Mouse (Mus musculus): ENCODE results near the gene Usp6nl. TPM values are rescaled to one million over a fixed set of nuclear protein-coding genes. Genes with fewer than 3 reads are reported as not detected.

The Usp6nl gene
- polyA plus RNA-seq, 1 experiment from 2014 or later = 9.4 TPM

DNA sequence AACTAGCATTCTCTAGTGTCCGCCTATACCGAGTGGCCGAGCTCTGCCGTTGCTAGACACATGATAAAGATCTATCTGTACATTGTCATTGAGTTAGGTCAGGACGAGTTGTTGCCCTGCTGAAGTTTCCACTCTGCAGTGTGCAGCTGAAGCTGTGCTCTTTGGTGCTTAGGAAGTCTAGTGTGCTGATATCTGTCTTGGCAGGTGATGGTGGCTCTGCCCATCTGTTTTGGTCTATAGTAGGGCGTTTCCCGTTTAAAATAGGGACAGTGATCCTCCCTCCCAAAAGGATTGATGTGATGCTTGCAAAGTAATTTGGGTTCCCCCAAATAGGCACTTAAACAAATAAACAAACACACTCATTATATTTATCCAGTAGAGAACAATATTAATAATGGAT lies 82.2 kb downstream of the Usp6nl start:
- 68% methylated on average over 7 of the region's 7 CpGs for WGBS
- Histone ChIP-seq H3K4me2 (no peak overlapping the region), H3K27me3 (no peaks in the 10 kb centered on the region), H3K27ac (no peak overlapping the region), H3K36me3 (peaks cover 14% of the 10 kb centered on the region), H3K9me3 (replicated peaks) (no peaks in the 10 kb centered on the region), H3K4me3 (replicated peaks) (no peak overlapping the region), H3K9ac (no peak overlapping the region), H3K4me1 (peaks cover 29% of the 10 kb centered on the region)
- ATAC-seq (replicated peaks; ENCODE audit: low FRiP score) = no peak

- Histone ChIP-seq H3K9me3 (replicated peaks) (no peaks in the 10 kb centered on the region), H3K4me1 (peaks cover 29% of the 10 kb centered on the region), H3K27ac (no peak overlapping the region), H3K27me3 (no peaks in the 10 kb centered on the region), H3K9ac (no peak overlapping the region), H3K36me3 (peaks cover 20% of the 10 kb centered on the region), H3K4me3 (replicated peaks) (no peak overlapping the region), H3K4me2 (no peak overlapping the region)
- peak; percentile 79 for ATAC-seq (replicated peaks; ENCODE audit: low FRiP score)
- 31% methylated on average over 10 of the region's 10 CpGs for WGBS
Observed at GRCm38 (mm10) chr2:6405059-6406033, 82.9 kb downstream of the Usp6nl start.

DNA sequence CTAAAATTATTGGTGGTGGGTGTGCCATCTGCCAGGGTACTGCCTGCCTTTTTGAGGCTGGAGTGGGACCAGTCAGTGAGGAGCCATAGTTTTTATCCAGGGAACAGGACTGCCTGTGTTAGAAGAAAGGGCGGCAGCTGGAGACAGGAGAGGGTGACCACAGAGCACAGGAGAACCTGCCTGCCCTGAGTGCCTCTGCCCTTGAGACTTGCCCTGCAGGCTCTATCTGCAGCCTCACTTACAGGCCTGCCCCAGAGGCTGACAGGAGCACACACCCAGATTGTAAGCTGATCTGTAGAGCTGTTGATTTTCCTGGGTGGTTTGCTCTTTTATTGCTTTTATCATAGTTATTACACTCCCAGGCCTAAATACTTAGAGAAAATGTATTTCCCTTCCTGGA lies 85.2 kb downstream of the Usp6nl start:
- no peak overlapping the region for H3K27ac ChIP-seq

DNA sequence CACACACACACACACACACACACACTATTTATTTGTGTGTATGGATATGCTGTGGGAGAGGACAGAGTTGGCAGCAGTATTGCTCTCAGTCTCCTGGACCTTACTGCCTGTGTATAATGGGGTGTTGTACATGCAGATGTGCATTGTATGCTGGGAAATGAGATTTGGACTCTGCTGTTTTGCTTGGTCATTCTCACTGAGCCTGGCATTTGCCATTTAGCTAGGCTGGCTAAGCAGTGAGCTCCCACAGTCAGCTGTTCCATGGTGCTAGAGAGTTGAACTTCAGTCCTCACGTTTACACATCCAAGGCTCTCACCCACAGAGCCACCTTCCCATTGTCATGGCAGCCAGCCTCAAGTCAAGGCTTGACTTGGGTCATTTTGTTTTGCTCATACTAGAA lies 90.2 kb downstream of the Usp6nl start:
- Histone ChIP-seq H3K27me3 (no peaks in the 10 kb centered on the region), H3K36me3 (peaks cover 50% of the 10 kb centered on the region), H3K4me1 (peaks cover 9% of the 10 kb centered on the region), H3K27ac (no peak overlapping the region), H3K4me3 (replicated peaks) (no peak overlapping the region), H3K4me2 (no peak overlapping the region), H3K9ac (no peak overlapping the region), H3K9me3 (replicated peaks) (no peaks in the 10 kb centered on the region)
- 84% methylated on average over 1 of the region's 1 CpGs for WGBS
- no peak for ATAC-seq (replicated peaks; ENCODE audit: low FRiP score)

More for the DNA sequence above, 85.2 kb downstream of the Usp6nl start:
- no peak for ATAC-seq (replicated peaks; ENCODE audit: low FRiP score)
- Histone ChIP-seq H3K36me3 (peaks cover 25% of the 10 kb centered on the region), H3K4me1 (peaks cover 29% of the 10 kb centered on the region), H3K4me3 (replicated peaks) (no peak overlapping the region), H3K4me2 (no peak overlapping the region), H3K9ac (no peak overlapping the region), H3K9me3 (replicated peaks) (no peaks in the 10 kb centered on the region), H3K27me3 (no peaks in the 10 kb centered on the region)
- 47% methylated on average over 1 of the region's 1 CpGs for WGBS

- Histone ChIP-seq H3K4me1 (peaks cover 6% of the 10 kb centered on the region; the same call in 1 of the 2 replicates), H3K4me2 (no peak overlapping the region), H3K27ac (no peak overlapping the region), H3K9me3 (replicated peaks) (no peaks in the 10 kb centered on the region), H3K27me3 (no peaks in the 10 kb centered on the region), H3K9ac (no peak overlapping the region), H3K36me3 (peaks cover 55% of the 10 kb centered on the region), H3K4me3 (replicated peaks) (no peak overlapping the region)
- WGBS = 94% methylated on average over 2 of the region's 2 CpGs
- no peak for ATAC-seq (replicated peaks; ENCODE audit: low FRiP score)
Observed at GRCm38 (mm10) chr2:6413723-6414122, 91.3 kb downstream of the Usp6nl start.

- Histone ChIP-seq H3K4me2 (no peak overlapping the region), H3K27ac (no peak overlapping the region), H3K4me3 (replicated peaks) (no peak overlapping the region), H3K4me1 (peaks cover under 1% of the 10 kb centered on the region; the same call in 1 of the 2 replicates), H3K9me3 (replicated peaks) (no peaks in the 10 kb centered on the region), H3K9ac (no peak overlapping the region), H3K36me3 (peaks cover 50% of the 10 kb centered on the region), H3K27me3 (no peaks in the 10 kb centered on the region)
- WGBS = 93% methylated on average over 5 of the region's 5 CpGs
- ATAC-seq (replicated peaks; ENCODE audit: low FRiP score) = no peak
Observed at GRCm38 (mm10) chr2:6414400-6414799, 91.9 kb downstream of the Usp6nl start.

DNA sequence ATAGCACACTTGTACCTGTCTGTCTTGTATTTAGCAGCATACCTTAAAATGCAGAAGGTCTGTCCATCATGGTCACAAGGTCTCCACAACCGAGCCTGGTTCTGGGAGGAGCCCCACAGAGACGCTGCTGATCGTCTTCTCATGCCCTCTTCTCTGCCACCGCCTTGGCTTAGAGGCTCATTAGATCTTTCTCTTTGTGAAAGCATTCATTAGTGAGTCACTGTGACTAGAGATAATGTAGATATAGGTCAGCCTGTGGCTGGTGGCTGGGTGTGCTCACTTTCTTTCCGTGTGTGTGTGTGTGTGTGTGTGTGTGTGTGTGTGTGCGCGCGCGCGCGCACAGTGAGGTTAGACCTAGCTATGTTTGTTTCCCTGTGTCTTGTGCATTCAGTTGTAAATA lies 94.7 kb downstream of the Usp6nl start:
- H3K9ac ChIP-seq = no peak overlapping the region
- H3K27ac ChIP-seq = no peak overlapping the region
- H3K4me3 ChIP-seq (replicated peaks) = no peak overlapping the region
- no peak for ATAC-seq (replicated peaks; ENCODE audit: low FRiP score)
- WGBS = 94% methylated on average over 11 of the region's 11 CpGs
- H3K27me3 ChIP-seq = no peaks in the 10 kb centered on the region
- no peaks in the 10 kb centered on the region for H3K4me1 ChIP-seq
- no peaks in the 10 kb centered on the region for H3K9me3 ChIP-seq (replicated peaks)
- H3K4me2 ChIP-seq = no peak overlapping the region
- peaks cover 51% of the 10 kb centered on the region for H3K36me3 ChIP-seq

GRCm38 (mm10) chr2:6423661-6424550 lies 101.4 kb downstream of the Usp6nl start:
- Histone ChIP-seq H3K4me1 (0 out of 2 replicates have a peak, but pooled peaks cover 5% of the 10 kb centered on the region), H3K9me3 (replicated peaks) (no peaks in the 10 kb centered on the region), H3K36me3 (peaks cover 74% of the 10 kb centered on the region), H3K27ac (no peak overlapping the region), H3K27me3 (no peaks in the 10 kb centered on the region), H3K4me2 (no peak overlapping the region), H3K9ac (no peak overlapping the region), H3K4me3 (replicated peaks) (no peak overlapping the region)
- no peak for ATAC-seq (replicated peaks; ENCODE audit: low FRiP score)
- 70% methylated on average over 24 of the region's 24 CpGs for WGBS

DNA sequence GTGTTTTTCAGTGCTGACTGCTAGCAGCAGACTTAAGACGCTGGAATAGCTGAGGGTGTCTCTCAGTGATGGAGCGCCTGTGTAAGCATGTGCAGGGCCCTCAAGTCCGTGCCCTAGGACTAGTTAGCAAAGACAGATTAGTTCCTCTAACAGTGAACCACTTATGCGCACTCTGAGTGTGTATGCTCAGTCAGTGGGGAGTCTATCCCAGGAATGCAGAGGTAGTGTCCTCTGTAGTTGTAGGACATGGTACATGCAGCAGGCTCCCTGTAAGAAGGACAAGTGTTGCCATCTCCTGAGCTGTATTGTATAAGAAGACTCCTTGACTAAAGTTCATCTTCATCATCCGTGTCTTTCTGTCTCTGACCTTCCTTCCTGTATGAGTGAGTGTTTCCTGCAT lies 102.4 kb downstream of the Usp6nl start:
- H3K9me3 ChIP-seq (replicated peaks) = no peaks in the 10 kb centered on the region
- H3K4me2 ChIP-seq = no peak overlapping the region
- peaks cover 75% of the 10 kb centered on the region for H3K36me3 ChIP-seq
- no peak overlapping the region for H3K9ac ChIP-seq
- H3K27me3 ChIP-seq = no peaks in the 10 kb centered on the region
- no peak overlapping the region for H3K27ac ChIP-seq
- ATAC-seq (replicated peaks; ENCODE audit: low FRiP score) = no peak
- 0 out of 2 replicates have a peak, but pooled peaks cover 5% of the 10 kb centered on the region for H3K4me1 ChIP-seq
- WGBS = 90% methylated on average over 5 of the region's 5 CpGs
- no peak overlapping the region for H3K4me3 ChIP-seq (replicated peaks)

DNA sequence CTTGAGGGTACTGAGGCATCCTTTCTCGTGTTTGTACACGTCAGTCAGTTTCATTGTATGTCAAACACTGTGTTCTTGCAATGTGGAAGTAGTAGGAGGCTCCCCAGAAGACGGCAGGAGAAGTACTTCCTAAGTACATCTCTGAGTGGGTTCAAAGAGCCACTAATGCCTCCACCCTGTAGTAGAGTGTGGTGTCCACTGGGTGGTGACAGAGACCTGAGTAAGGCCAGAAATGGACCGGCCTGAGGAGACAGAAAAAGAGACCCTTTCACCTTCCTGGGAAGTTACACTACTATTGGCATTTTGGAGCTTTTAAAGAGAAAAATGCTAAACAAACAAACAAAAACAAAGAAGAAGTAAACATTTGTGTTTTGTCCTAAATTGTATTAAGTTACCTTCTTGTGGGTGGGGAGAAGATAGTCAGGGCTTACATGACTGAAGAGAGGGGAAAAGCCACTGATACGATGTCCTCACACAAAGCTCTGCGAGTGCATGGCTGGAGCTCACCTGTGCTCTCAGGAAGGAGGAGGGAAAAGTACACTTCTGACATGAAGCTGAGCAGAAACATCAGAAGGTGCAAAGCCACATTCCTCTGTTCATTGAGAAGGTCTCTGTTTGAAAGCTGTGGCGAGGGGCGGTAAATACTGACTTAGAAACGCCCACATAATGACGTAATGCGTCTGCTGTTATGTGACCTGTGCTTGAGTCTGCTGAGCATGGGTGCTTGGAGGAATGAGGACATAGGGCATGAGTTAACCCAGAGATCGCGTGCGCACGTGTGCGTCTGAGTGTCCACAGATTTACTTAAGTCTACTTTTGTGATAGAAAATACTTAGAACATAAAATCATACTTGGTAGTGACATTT lies 113.9 kb downstream of the Usp6nl start:
- H3K27me3 ChIP-seq = no peaks in the 10 kb centered on the region
- H3K27ac ChIP-seq = no peak overlapping the region
- 78% methylated on average over 16 of the region's 16 CpGs for WGBS
- H3K4me1 ChIP-seq = no peaks in the 10 kb centered on the region
- ATAC-seq (replicated peaks; ENCODE audit: low FRiP score) = peak; percentile 73
- no peak overlapping the region for H3K9ac ChIP-seq
- peaks cover 56% of the 10 kb centered on the region for H3K36me3 ChIP-seq
- H3K9me3 ChIP-seq (replicated peaks) = no peaks in the 10 kb centered on the region
- H3K4me2 ChIP-seq = no peak overlapping the region
- H3K4me3 ChIP-seq (replicated peaks) = no peak overlapping the region

DNA sequence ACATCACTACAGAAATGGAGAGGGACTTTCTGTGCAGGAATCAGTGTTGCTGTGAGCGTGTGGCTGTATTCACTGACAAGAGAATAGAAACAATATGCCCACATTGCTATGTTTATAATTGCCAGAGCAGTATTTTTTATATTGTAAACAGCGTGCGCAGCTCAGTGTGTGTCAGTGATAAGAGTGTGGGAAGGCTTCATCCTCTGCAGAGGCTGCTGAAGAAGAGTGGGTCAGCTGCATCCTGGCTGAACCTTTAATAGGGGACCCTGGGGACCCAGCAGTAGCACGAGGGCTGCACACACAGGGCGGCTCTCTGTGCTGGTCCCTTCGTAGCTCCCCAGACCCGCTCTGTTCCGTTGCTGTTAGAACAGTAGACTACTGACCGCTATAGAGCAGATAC lies 119.2 kb downstream of the Usp6nl start:
- ATAC-seq (replicated peaks; ENCODE audit: low FRiP score) = no peak
- no peaks in the 10 kb centered on the region for H3K4me1 ChIP-seq
- H3K9me3 ChIP-seq (replicated peaks) = no peaks in the 10 kb centered on the region
- no peak overlapping the region for H3K4me3 ChIP-seq (replicated peaks)
- no peak overlapping the region for H3K9ac ChIP-seq
- H3K27me3 ChIP-seq = no peaks in the 10 kb centered on the region
- peaks cover 46% of the 10 kb centered on the region for H3K36me3 ChIP-seq
- 87% methylated on average over 9 of the region's 9 CpGs for WGBS
- no peak overlapping the region for H3K4me2 ChIP-seq
- H3K27ac ChIP-seq = no peak overlapping the region

All from kidney, embryonic 15.5 days (tissue).